Mouse (Mus musculus) thymus, adult 18-20 months (tissue): ENCODE data around the gene Lmo7.

ENCODE experiments used
- DNase-seq, 2 experiments: peaks; one replicate each; pipeline ENCODE4 v3.0.0; 2022; ENCODE audit warnings: mixed read lengths in 2 of 2

The Lmo7 gene

DNA sequence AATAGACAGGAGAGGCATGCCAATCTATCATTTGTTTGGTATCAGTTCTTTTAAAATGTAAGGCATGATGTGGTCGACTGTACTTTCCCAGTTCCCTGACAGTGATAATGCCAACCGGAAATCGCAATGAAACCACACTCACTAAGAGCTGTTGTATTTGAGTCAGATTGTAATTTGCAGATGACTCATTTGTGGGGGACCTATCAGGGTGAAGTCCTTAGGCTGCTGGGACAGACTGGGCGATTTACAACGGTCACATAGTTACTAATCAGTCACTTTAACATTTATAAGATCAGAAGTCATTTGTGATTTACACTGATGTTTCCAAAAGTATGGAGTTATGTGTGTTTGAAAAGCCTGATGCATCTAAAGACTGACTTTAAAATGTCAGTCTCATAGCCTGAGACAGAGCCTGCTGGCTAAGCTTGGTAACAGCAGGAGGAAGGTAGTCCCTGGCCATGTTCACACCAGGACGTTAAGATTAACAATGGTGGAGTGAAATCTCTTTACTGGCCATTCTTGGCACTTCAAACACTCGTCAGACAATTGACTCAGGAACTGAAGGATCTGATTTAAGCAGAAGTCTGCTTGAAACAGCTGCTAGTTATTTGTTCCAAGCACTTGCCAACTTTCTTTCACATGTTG is 149.4 kb downstream of the Lmo7 start:
- no peak for DNase-seq

DNA sequence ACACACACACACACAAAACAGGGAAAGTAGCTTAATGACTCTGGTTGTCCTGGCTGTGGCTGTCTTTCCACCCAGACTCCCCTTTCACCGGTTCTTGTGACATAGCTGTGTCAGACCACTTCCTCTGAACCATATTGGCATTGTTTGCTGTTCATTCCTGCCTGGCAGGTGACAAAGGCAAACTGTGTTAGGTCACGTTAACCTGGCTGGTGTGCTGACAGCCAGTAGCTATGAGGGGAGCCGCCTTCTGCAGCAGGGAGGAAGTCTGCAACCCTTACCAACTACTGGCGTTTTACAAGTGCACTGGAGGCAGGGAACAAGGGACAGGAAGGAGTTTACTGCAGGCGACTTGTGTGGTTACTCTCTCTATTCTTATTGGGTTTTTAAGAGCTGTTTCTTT is 153.2 kb downstream of the Lmo7 start:
- DNase-seq, result no peak

DNA sequence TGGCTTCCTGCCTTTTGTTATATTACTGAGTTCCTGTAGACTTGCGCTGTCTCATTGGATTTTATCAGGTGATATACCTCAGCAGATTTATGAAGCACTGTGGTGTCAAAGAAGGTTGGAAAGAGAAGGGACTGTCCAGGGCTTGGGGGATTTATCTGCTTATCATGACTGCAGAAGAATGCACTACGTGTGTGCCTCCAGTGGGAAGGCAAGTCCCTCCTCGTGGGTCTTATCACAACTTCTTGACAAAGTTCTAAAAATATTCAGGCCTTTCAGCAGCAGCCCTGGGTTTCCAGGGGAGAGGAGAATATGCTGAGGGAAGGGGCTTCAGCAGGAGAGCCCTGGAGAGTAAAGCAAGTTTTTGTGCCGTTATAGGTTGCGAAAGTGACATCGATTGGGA is 154.0 kb downstream of the Lmo7 start:
- DNase-seq, result no peak

DNA sequence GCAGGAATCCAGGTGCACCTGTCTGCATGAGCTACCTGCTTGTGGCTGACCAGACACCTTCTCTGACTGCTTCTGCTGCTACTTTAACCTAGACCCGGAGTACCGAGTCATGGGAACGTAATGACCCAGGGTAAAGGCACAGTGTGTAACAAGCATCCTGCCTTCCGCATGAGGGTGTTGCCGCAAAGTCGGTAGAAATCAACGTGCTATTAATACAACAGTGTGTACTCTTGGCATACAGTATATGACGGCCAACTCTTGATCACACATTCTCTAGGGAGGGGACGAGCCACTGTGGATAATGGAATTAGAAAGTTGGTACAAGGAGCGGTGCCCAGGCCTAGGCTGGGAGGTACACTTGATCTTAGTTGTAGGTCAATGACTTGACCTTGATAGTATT is 156.6 kb downstream of the Lmo7 start:
- no peak for DNase-seq

DNA sequence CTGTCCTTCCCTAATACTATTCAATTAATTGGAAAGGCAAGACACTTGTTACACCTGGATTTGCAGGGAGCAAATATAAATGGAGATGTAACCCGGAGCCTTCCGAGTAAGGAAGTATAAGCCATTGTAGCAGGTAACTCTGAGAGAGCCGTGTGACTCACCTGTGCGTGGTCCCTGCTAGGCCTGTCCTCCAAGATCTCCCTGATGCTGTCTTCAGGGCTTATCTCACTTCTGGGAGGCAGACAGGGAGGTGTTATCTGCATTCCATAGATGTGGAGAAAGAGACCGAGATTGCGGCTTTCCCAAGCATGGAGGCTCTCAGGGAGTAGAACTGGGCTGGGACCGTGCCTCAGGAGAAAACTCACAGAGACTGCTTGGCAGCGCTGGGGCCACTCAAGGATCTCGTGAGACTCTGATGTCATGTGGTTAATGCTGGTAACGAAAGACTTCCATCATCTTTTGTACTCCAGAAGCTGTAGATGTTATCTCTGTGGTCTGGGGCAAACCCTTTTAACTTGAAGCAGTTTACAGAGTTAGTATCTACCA is 162.2 kb downstream of the Lmo7 start:
- no peak for DNase-seq

DNA sequence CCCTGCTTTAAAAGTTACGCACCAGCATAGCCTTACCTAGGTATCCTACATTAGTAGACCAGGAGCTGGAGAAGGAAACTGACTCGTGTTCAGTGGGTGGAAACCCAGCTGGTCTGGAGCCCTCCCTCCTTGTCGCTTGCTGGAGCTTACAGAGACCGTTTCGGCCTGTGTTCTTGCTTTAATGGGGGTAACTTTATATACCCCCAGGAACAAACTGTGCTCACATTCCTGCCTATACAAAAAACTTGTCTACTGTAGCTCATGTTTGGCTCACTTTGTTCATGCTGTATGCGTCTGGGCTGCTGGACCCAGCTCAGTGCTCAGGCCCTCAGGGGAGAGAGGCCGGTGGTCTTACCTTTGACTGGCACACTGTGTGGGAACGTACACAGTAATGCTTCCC is 162.7 kb downstream of the Lmo7 start:
- DNase-seq, result no peak

DNA sequence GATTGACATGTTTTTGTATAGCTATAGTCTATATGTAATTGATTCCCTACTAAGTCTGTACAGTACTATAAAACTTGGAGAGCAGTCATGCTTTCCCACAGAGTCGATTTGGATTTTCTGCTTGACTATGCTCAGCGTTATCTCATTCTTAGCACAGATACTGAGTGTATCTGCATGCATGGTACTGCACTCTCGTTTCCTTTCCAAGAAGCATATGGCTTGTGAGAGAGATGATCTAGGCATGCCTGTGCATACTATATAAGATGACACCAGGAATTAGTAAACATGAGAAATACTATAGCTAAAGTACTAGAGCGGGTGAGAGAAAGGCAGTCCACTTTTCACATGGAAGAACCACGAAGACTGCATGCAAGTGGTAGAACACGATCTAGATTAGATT is 163.5 kb downstream of the Lmo7 start:
- DNase-seq, result no peak

DNA sequence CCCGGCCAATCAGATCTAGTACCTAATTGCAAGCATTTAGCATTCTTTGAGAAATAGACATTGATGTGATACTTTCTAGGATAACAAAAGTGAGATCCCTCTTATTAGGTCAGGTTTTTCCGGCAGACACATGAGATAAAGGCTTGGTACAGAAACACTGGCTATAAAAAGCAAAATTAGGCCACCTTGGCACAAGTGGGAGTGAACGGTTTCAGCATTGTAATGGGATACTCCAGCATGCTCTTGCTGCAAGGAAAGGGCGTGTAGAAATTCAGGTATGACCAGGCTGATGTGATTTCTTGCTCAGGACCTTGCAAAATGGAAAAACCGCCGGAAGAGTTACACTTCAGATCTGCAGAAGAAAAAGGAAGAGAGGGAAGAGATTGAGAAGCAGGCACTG is 168.5 kb downstream of the Lmo7 start:
- DNase-seq, result no peak

DNA sequence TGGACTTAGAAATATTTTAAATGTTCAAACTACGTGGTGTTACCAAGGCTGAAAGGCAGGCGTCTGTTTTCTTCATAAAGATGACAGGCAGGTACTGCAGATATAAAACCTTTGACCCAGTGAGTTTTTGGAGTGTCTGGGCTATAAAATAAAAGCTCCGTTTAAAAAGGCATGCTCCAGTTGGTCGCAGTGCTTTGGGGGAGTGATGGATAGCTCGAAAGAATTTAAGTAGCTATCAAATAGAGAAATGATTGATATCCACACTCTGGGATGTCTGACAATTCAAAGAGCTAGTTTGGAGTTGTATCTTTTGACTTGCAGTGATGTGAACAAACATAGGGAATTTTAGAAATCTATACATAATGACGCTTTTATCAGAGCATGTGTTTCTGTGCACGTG is 171.7 kb downstream of the Lmo7 start:
- no peak for DNase-seq

DNA sequence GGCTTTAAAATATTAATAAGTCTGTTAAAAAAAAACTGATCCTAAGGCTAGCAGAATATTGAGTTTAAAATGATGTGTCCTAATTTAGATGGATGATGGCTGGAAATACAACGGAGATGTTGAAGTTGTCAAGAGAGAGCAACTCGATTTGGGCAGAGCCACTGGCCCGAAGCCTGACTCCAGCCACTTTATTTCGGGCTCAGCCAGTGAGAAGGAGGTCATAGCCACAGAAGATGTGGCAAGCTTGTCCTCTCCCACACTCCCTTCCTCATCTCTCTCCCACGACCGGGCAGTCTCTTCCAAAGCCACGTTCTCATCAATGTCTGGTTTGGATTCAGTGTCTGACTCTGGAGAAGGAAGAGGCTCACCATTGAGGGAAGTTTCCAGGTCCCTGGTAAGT is 172.2 kb downstream of the Lmo7 start:
- no peak for DNase-seq

DNA sequence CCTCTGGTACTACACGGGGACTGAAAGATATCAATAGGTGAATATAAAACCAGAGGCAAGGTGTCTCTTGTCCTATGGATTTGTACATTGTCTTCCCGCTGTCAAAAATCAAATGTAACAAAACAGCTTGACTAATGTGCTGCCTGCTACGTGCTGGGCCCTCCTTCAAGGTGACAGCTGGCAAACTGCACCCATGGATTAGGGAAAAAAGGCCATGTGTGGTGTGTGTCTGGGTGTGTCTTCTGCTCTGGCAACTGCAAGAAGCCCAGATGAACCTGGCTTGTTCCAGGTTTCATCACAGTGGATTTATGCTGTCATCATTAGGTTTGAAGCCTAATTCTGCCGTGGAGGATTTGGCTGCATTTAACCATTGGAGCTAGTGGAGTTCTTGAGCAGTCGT is 174.0 kb downstream of the Lmo7 start:
- DNase-seq, result no peak

DNA sequence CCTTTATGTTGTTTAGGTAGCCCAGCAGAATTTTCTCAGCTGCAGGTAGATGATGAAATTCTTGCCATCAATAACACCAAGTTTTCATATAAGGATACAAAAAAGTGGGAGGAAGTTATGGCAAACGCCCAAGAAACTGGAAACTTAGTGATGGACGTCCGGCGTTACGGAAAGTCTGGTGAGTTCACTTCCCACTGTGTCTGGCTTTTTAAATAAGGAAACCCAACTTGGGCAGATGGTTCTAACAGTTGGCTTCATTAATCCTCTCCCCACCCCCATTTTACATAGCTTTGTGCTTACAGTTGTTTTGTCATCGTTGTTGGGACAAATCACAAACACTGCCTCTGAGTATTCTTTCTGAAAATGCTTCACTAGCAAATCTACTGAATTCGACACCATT is 182.2 kb downstream of the Lmo7 start:
- DNase-seq, result no peak

DNA sequence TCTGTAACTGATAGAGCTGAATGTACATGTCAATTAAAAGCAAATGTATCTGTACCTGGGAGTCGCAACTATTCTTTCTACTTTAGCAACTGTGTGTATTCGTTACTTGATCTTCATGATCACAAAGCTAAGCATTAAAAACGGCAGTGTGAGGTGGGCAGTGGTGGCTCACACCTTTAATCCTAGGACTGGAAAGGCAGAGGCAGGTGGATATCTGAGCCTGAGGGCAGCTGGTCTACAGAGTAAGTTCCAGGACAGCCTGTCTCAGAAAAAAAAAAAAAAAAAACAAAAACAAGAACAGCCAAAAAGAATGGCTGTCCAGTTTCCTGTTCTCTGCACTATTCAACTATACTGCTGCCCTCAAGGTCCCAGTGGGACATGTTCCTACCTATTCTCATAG is 182.6 kb downstream of the Lmo7 start:
- no peak for DNase-seq

DNA sequence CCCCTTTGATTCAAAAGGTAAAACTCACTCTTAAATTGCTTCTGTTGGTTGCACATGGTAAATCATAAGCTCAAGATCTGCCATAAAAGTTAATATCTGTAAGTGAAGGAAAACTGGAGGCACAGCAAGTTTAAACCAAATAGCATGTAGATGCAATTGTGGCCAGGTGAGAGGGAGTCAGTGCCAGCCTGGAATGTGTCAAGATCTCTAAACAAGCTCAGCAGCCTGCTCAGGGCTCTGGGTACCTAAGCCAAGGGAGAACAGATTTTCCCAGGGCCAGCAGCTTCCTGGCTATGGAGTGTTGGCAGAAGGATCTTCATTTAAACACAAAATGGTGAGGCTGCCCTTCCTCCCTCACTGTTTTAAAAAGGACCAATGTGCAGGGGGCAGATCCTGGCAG is 184.6 kb downstream of the Lmo7 start:
- DNase-seq, result no peak

DNA sequence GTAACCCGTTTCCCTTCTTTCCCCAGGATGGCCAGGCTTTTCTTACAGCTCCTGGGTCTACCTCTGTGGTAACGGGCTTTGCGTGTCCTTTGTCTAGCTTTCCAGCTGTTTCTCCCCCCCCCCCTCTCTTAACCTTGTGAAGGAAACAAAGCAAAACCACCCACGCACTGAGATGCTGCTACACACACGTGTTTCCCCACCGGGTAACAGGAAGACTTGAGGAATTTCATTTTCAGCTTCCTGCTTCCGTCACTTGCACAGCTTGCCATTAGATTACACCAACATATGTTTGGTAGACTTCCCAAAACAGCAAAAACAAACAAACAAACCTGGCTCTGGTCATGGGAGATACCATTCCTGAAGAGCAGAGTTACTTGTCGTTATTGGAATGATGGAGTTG is 186.1 kb downstream of the Lmo7 start:
- DNase-seq, result no peak

DNA sequence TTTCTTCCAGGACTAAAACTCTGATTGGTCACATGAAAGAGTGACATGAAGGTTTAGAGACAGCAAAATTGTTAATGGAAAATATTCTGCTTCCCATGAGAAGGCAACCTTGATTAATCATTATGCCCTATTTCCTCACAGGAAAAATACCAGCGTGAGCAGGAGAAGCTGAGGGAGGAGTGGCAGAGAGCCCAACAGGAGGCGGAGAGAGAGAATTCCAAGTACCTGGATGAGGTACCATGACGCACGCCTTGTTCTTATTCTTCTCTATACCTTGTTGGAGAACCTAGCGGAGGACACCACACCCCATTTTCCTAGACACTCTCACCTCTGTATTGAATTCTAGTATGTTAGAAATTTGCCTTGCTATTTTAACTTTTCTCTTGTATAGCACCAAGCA is 188.7 kb downstream of the Lmo7 start:
- no peak for DNase-seq

DNA sequence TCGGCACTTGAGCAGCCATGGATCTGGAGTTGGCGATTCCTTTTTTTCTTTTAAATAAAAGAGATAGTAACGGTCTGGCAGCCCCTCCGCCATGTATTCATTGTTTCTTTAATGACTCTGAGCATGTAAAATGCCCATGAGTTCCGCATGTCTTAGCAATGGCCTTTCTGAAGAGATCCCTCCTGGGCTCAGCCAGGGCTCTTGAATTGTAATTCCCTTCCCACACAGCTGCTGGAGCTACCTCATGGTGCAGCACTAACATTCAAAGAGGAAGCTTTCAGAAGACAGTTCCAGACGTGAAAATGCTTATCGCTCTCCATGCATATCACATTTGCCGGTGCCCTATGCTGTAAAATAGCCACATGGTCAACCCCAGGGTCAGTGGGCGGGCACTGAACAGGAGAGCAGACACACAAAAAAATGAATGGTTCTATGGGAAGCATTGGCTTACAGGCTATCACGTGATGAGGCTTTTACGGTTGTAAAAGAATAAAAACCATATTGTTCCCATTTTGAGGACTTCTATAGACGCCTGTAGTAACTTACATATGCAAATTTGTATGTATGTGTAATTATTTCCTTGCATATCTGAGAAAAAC is 198.0 kb downstream of the Lmo7 start:
- DNase-seq, result no peak

DNA sequence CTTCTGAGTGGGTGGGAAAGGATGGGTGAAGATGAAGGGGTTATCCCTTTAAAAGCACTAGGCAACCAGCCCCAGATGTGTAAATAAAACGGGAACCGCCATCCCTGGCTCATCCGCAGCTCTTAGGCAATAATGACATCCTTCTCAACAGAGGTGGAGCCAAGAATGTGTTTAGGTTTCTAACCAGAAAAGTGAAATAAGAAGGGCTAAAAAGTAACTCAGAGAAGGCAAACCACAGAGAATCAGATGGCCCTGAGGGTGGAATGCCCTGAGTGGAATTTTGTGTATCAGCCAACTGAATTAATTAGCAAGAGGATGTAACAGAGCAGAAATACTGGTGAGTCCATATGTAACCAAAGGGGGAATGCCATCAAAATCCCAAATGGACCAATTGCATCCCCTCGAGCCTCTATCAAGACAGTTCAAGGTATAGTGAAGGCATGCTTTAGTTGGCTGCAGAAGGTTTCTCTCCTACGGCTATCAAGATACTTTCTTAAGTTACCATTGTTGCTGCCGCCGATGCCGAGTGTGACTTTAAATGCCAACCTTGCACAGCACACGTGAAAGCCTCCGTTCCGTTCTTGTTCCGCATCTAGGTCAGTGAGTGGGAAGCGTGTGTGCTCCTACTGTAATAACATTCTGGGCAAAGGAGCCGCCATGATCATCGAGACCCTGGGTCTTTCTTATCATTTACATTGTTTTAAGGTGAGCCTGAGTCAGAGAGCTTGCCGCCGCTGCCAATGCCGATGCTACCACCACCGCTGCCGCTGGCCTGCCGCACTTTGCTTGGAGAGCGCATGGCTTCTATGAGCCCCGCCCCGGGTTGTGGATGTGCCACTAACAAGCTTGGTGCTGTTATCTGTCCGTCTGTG is 201.1 kb downstream of the Lmo7 start:
- no peak for DNase-seq

DNA sequence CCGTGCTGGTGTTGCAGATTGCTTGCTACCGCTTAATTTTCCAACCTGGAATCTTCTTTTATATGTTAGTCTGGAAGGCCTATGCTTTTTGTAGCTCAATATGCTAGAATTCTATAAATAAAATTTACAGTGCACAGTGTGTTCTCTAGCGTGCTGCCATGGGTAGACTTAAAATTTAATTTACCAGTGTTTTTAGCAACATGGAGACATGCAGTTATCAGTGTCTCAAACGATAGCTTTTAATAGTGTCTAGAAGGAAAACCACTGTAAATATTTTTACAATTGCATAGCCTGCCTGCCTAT is 201.6 kb downstream of the Lmo7 start:
- DNase-seq, result no peak

DNA sequence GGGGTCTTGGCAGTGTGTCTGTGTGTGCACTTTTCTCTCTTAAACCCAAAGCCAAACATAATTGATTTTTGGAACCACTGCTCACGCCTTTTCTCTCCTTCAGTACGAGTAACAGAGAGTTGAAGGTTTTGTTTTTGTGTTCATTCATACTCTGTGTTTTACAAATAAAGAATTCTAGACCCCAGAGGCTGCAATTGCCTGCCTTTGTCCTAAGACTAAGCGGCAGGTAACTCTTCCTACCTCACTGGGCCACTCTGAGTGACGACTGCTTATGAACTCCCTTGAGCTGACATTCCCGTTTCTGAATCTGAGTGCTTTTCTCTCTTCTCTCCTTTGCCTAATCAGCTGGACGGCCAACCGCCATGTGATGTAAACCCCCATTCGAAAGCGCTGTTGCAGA is 203.8 kb downstream of the Lmo7 start:
- DNase-seq, result no peak

DNA sequence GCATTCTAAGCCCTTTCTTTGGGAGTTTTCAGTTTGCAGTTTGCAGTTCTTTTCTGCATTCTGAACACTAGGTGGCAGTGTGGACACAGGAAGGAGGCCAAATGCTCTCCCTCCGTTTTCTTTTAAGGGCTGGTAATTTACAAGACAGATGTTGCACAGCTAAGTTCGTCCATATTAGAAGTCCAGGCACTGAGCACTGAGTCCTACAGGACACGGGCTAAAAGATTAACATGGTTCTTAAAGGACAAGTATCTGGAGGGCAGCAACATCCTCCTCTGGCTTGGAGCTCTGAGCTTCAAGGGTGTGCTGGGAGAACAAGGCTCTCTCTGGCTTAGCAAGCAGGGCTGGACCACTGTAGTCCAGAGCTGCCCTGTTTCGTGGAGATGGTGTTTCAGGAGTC is 213.2 kb downstream of the Lmo7 start:
- DNase-seq, result no peak

DNA sequence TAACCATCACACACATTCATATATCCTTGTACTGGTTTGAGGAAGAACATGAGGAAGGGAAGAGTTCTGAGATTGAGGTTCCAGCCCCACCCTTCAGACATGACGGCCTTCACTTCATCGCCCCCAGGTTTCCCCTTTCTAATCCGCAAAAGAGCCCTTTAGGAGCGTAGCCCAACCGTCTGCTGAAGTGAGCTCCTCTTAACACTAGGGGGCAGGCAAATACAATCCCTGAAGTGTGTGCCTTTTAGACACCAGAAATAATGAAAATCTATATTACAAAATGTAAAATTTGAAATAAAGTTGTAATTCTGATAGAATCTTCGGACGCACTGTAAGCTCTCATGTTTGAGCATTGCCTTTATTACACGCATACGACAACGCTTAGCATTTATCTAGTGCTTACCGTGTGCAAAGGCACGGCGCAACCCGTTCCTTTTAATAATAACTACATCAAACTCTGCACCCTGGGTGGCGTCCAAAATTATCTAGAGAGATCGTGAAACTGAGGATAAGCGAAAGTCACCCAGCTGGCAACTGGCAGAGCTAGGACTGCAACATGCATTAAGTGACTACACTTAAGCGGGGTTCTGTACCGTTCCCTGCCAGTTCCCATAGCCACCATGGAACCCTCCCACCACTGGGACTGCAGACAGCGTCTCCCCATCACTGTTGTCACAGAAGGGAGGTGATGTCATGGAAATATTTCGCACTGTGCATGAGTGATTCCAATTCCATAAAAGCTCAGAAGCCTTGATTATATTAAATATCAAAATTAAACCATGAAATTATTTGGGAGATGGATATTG is 217.2 kb downstream of the Lmo7 start:
- no peak for DNase-seq

DNA sequence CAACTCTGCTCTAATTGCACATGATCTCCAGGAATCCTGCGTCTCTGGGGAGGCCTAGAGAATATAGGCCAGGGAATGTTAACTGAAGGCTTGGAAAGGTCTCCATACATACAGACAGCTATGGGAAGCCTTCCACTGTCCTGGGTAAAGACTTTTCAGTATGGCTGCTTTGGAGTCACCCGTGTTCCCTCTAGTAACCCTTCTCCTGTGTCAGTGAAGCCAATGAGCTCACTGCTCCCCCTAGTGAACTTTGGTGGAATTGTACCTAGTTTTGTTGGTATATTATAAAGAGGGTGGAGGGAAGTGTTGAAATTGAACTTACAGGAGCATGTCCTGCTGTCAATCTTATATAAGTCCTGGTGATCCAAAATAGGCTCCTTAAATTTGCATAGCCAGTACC is 219.4 kb downstream of the Lmo7 start:
- no peak for DNase-seq
